Mouse (Mus musculus) neural tube, embryonic 12.5 days (tissue): ENCODE data around the gene Pcca. TPM values are rescaled to one million over a fixed set of nuclear protein-coding genes. Genes with fewer than 3 reads are reported as not detected.
A peak's percentile ranks its signal among the peaks of the same experiment; 100 is the strongest.

ENCODE experiments used
- ATAC-seq: fragments of 200-750 bp; cut with Nextera tagmentation; 2 replicates; pipeline ENCODE4 v1.8.0; 2017; ENCODE audit warnings: low read depth, mild to moderate bottlenecking, moderate TSS enrichment, moderate library complexity; ENCODE audit not compliant: low FRiP score
- H3K27ac ChIP-seq: fragments of 300-500 bp; sonication (generic); 2 replicates; pipeline ENCODE4 v1.5.1; 2016
- H3K27me3 ChIP-seq: fragments of 300-500 bp; sonication (generic); replicated peaks from 2 replicates; pipeline ENCODE4 v1.6.1; 2016; ENCODE audit warnings: mild to moderate bottlenecking
- H3K36me3 ChIP-seq: fragments of 300-500 bp; sonication (generic); 2 replicates; pipeline ENCODE4 v1.6.1; 2016; ENCODE audit warnings: mild to moderate bottlenecking
- H3K4me1 ChIP-seq: fragments of 300-500 bp; sonication (generic); 2 replicates; pipeline ENCODE4 v1.6.1; 2016
- H3K4me2 ChIP-seq: fragments of 300-500 bp; sonication (generic); replicated peaks from 2 replicates; pipeline ENCODE4 v1.6.1; 2016; ENCODE audit warnings: mild to moderate bottlenecking
- H3K4me3 ChIP-seq: fragments of 300-500 bp; sonication (generic); 2 replicates; pipeline ENCODE4 v1.5.1; 2016
- H3K9ac ChIP-seq: fragments of 300-500 bp; sonication (generic); 2 replicates; pipeline ENCODE4 v1.6.1; 2016; ENCODE audit warnings: mild to moderate bottlenecking
- H3K9me3 ChIP-seq: fragments of 300-500 bp; sonication (generic); 2 replicates; pipeline ENCODE4 v1.6.1; 2016; ENCODE audit warnings: mild to moderate bottlenecking
- WGBS: fragments of 180-500 bp; shearing (Covaris S2); methylation state at CpG from one replicate; pipeline ENCODE4 v1.1.7; 2016; 5-methylcytosine and 5-hydroxymethylcytosine counted together
- polyA plus RNA-seq: library from polyadenylated mRNA; unstranded; fragments of >200 nt; fragmentation: Nextera tagmentation; extraction: Ambion mirVana; gene quantifications from 2 replicates; pipeline ENCODE4 v1.2.1, GENCODE M21; 2016

Gene Pcca
- polyA plus RNA-seq, 1 experiment from 2014 or later, result 35.0 TPM

DNA sequence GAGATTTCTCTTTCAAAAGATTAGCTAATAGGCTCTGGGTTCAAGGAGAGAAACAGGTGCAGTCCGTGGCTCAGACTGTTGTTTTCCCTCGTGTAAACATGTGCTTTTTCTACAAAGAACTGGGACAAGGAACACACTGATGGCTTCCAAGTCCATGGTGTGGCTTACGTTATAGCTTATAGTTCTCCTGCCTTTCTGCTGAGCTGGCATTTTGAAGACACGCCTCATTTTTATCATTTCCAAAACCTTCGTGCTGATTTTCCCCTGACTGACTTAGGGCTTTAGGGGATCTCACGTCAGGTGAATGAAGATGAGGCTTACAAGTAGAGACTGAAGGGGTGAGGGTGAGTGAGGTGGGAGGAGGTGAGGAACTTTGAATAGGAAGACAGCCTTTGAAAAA, 338.5 kb downstream of the Pcca start:
- Histone ChIP-seq H3K9me3 (no peaks in the 10 kb centered on the region), H3K4me2 (no peak overlapping the region), H3K27me3 (0 out of 2 replicates have a peak, but pooled peaks cover 4% of the 10 kb centered on the region), H3K9ac (no peak overlapping the region), H3K4me1 (peaks cover 15% of the 10 kb centered on the region), H3K27ac (no peak overlapping the region), H3K4me3 (no peak overlapping the region), H3K36me3 (no peaks in the 10 kb centered on the region)
- 82% methylated on average over 6 of the region's 6 CpGs for WGBS
- ATAC-seq, result no peak

DNA sequence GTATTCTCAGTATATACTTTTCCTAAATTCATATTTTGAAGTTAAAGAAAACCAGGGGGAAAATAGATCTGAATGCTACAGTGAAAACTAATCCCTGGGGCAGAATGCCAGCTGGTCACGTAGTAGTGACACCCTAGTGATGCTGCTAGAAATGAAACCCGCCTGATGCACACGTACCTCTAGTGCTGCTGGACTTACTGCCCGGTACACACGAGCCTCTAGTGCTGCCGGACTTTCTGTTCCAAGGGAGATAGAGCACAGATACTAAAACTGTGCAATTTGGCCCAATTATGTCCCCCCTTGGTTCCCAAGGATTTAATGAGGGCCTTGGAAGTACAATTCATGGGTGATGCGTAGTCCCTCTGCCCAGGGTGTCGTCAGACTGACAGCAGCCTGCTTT, 340.9 kb downstream of the Pcca start:
- Histone ChIP-seq H3K27ac (no peak overlapping the region), H3K27me3 (peaks cover 4% of the 10 kb centered on the region; the same call in 1 of the 2 replicates), H3K36me3 (no peaks in the 10 kb centered on the region), H3K4me3 (no peak overlapping the region), H3K4me1 (peaks cover 15% of the 10 kb centered on the region), H3K9me3 (no peaks in the 10 kb centered on the region), H3K9ac (no peak overlapping the region), H3K4me2 (no peak overlapping the region)
- 46% methylated on average over 8 of the region's 8 CpGs for WGBS
- no peak for ATAC-seq

DNA sequence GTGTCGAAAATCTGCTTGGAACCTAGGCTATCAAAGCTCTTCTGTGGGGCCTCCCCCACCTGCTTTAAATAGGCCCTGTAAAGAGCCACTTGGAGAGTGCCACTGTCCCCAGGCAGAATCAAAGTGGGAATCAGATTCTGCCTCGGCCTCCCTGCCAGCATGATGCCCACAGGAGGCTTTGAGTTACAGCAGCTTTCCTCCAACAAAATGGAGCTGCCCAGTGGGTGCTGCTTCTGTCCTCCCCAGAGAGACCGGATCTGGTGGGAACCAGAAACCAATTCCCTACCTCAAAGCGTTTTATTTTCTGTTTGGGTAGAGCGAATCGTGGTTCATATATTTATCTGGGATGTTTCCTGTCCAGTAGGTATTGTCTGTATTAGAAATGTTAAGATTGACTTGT, 341.5 kb downstream of the Pcca start:
- peak; percentile 18; the same call in 1 of the 2 replicates for ATAC-seq
- Histone ChIP-seq H3K9me3 (no peaks in the 10 kb centered on the region), H3K4me2 (no peak overlapping the region), H3K9ac (no peak overlapping the region), H3K4me1 (peaks cover 15% of the 10 kb centered on the region), H3K27me3 (peaks cover 4% of the 10 kb centered on the region; the same call in 1 of the 2 replicates), H3K27ac (no peak overlapping the region), H3K36me3 (no peaks in the 10 kb centered on the region), H3K4me3 (no peak overlapping the region)
- 36% methylated on average over 6 of the region's 6 CpGs for WGBS

DNA sequence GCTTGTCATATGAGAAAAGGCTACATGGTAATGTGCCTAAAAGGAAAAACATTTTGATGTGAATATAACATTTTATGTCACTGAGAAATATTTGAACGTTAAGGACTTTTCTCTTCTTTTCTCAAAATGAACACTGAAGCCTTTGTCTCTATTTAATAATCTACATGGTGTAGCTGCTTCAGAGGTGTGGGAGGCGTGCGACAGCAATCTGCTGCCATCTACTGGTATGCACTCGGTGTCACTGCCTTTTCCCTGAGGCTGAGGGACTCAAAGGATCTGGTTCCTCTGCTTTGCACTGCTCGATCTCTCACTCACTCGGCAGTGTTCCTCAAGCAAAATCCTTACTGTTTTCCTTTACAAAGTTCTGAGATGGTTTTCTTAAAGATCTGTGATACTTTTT, 342.0 kb downstream of the Pcca start:
- no peak overlapping the region for H3K9ac ChIP-seq
- under 1% methylated on average over 6 of the region's 6 CpGs for WGBS
- H3K27ac ChIP-seq, result no peak overlapping the region
- peaks cover 15% of the 10 kb centered on the region for H3K4me1 ChIP-seq
- H3K36me3 ChIP-seq, result no peaks in the 10 kb centered on the region
- ATAC-seq, result peak; percentile 87
- no peaks in the 10 kb centered on the region for H3K9me3 ChIP-seq
- no peak overlapping the region for H3K4me2 ChIP-seq
- no peak overlapping the region for H3K4me3 ChIP-seq
- peaks cover 4% of the 10 kb centered on the region; the same call in 1 of the 2 replicates for H3K27me3 ChIP-seq

DNA sequence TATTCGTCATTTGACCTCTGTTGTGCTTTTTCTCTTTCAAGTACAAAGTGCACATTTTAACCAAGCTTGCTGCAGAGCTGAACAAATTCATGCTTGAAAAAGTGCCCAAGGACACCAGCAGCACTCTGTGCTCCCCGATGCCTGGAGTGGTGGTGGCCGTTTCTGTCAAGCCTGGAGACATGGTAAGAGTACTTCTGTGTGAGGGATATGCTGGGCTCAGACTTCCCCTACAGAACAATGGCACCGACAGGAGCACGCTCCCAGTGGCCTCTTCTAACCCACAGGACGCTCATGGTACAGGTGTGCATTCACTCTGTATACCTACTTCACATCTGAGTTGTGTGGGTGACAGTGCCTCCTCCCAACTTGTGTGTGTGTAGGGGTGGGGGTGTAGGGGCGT, 342.6 kb downstream of the Pcca start:
- peaks cover 19% of the 10 kb centered on the region for H3K4me1 ChIP-seq
- H3K27ac ChIP-seq, result no peak overlapping the region
- no peaks in the 10 kb centered on the region for H3K9me3 ChIP-seq
- H3K9ac ChIP-seq, result no peak overlapping the region
- ATAC-seq, result no peak
- no peak overlapping the region for H3K4me3 ChIP-seq
- H3K36me3 ChIP-seq, result no peaks in the 10 kb centered on the region
- H3K27me3 ChIP-seq, result peaks cover 4% of the 10 kb centered on the region; the same call in 1 of the 2 replicates
- whole genome bisulfite sequencing, result 70% methylated on average over 7 of the region's 7 CpGs
- H3K4me2 ChIP-seq, result no peak overlapping the region

DNA sequence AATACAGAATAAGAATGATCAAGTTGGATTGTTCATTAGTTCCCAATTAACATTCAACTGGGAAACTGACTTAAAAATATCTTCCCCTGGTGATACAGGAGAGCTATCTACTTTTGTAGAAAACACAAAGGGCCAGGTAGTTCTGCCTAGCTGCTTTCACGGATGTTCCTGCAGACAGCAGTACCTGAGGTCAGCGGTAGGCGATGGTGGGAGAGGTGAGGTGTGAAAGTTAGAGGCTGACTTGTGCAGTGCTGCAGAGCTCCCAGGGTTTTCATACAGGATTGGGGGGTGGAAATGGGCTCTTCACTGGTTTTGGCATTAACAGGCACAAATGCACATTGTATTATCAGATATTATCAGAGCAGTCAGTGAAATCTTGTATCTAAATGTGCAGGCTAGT, 343.7 kb downstream of the Pcca start:
- Histone ChIP-seq H3K9ac (no peak overlapping the region), H3K9me3 (no peaks in the 10 kb centered on the region), H3K4me3 (no peak overlapping the region), H3K27me3 (peaks cover 4% of the 10 kb centered on the region; the same call in 1 of the 2 replicates), H3K27ac (no peak overlapping the region), H3K4me1 (peaks cover 23% of the 10 kb centered on the region), H3K36me3 (no peaks in the 10 kb centered on the region), H3K4me2 (no peak overlapping the region)
- no peak for ATAC-seq
- WGBS, result 87% methylated on average over 3 of the region's 3 CpGs

DNA sequence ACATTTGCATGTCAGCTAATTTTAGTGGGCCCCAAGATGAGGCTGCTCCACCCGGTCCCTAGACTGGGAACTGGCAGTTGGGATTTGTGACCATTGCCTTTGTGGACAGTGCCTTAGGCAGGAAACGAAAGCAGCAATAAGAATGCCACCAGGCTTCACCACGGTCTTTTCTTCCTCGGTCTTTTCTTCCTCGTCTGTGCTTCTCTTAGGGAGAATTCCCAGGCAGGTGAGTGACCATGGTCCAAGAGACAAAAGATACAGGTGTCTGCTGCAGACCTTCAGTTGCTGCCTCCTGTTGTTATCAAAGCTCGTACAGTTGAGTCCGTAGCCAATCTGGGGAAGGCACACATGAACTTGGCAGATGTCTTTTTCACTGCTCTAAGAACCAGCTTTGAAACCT, 346.2 kb downstream of the Pcca start:
- peaks cover 34% of the 10 kb centered on the region for H3K4me1 ChIP-seq
- no peak overlapping the region for H3K9ac ChIP-seq
- H3K27me3 ChIP-seq, result peaks cover 4% of the 10 kb centered on the region; the same call in 1 of the 2 replicates
- no peak for ATAC-seq
- 53% methylated on average over 7 of the region's 7 CpGs for WGBS
- H3K4me2 ChIP-seq, result no peak overlapping the region
- H3K27ac ChIP-seq, result no peak overlapping the region
- no peaks in the 10 kb centered on the region for H3K9me3 ChIP-seq
- no peak overlapping the region for H3K4me3 ChIP-seq
- H3K36me3 ChIP-seq, result no peaks in the 10 kb centered on the region

DNA sequence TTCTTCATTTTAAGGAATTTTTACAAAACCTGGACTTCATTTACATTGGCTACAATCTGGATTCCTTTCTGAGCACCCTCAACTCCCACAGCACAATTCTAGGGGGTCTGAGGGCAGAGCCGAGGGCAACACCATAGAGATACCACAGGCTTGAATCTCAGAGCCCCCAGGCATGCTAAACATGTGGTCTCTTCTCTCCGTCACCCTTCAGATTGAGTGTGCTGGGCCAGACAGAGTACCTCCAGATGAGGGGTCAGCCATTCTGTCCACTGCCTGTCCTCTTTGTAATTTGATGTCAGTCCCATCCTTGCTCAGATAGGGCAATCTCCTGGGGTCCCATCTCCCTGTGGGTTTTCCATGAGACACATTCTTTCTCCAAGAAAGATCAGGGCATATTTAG, 347.6 kb downstream of the Pcca start:
- no peak overlapping the region for H3K9ac ChIP-seq
- peak; percentile 4; the same call in 1 of the 2 replicates for ATAC-seq
- H3K27me3 ChIP-seq, result peaks cover 4% of the 10 kb centered on the region; the same call in 1 of the 2 replicates
- WGBS, result 64% methylated on average over 2 of the region's 2 CpGs
- H3K4me1 ChIP-seq, result peaks cover 28% of the 10 kb centered on the region
- no peak overlapping the region for H3K4me2 ChIP-seq
- H3K4me3 ChIP-seq, result no peak overlapping the region
- no peaks in the 10 kb centered on the region for H3K9me3 ChIP-seq
- H3K36me3 ChIP-seq, result no peaks in the 10 kb centered on the region
- H3K27ac ChIP-seq, result no peak overlapping the region

DNA sequence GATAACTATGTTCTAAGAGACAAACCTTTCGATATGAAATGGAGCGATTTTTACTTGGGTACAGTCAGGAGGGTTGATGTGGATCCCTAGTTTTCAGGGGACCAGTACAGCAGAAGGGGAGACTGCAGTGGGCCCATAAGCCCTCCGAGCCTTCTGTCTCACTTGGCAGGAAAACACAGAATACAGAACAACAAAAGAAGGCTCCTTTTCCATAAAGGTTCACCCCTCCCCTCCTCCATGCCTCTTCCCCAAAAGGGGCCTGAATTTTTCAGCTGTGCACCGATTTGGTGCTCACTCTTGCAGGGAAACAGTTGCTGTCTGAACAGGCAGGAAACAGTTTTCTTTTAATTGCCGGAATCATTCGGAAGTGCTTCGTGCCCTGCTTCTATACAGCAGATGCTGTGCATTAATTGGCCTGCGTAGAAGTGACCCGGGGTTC, 348.1 kb downstream of the Pcca start:
- no peaks in the 10 kb centered on the region; the same call in 1 of the 2 replicates for H3K27me3 ChIP-seq
- no peaks in the 10 kb centered on the region for H3K36me3 ChIP-seq
- ATAC-seq, result peak; percentile 35; the same call in 1 of the 2 replicates
- 45% methylated on average over 9 of the region's 9 CpGs for WGBS
- no peak overlapping the region for H3K9ac ChIP-seq
- H3K27ac ChIP-seq, result no peak overlapping the region; the same call in 1 of the 2 replicates
- no peak overlapping the region for H3K4me3 ChIP-seq
- no peak overlapping the region for H3K4me2 ChIP-seq
- no peaks in the 10 kb centered on the region for H3K9me3 ChIP-seq
- peaks cover 28% of the 10 kb centered on the region for H3K4me1 ChIP-seq

DNA sequence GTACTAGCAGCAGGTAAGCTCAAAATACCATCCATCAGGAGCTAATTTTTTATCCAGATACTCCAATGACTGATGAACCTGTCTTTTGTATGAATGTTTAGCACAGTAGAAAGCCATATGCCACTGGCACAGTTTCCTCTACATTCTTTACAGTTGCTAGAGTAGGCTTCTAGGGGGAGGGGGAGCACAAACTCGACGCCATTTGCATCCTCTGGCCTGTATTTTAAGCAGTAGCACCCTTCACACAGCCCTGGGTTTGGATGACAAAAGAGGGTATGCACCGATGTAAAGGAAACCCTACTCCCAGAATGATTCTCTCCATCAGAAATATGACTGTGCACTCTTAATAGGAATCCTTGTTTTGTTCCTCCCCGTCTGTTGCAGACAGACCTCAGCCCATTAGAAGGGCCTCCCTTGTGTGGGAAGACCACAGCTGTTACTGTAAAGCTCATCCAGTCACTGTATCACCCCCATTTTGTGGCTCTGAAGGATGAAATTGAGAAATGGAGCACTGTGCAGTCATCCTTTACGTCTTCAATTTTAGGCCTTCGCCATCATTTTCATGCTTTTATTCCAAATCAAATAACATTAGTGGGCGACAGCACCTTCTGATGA, 348.8 kb downstream of the Pcca start:
- Histone ChIP-seq H3K9ac (no peak overlapping the region), H3K27ac (no peak overlapping the region), H3K4me3 (no peak overlapping the region), H3K4me1 (peaks cover 28% of the 10 kb centered on the region), H3K27me3 (no peaks in the 10 kb centered on the region; the same call in 1 of the 2 replicates), H3K36me3 (no peaks in the 10 kb centered on the region), H3K4me2 (no peak overlapping the region), H3K9me3 (no peaks in the 10 kb centered on the region)
- WGBS, result 53% methylated on average over 7 of the region's 7 CpGs
- ATAC-seq, result peak; percentile 55

DNA sequence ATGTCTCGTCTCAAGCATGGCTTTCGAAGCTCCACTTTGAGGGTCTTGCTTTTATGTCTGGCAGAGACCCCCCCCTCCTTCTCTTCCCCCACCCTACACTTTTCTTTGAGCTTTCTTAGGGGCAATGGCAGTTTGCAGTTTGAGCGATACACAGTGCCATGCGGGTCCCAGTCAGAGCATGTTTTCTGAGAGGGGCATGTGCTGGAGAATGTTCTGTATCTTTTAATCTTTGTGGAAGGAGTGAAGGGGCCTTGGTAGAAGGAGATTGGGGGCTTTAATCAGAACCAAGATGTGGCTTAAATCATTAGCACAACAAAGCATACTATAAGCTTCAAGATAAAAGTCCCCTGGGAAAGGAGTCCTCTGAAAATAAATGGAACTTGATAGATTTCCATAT, 349.3 kb downstream of the Pcca start:
- H3K9ac ChIP-seq, result no peak overlapping the region
- no peak overlapping the region for H3K27ac ChIP-seq
- peaks cover 28% of the 10 kb centered on the region for H3K4me1 ChIP-seq
- no peaks in the 10 kb centered on the region for H3K36me3 ChIP-seq
- WGBS, result 57% methylated on average over 4 of the region's 4 CpGs
- H3K27me3 ChIP-seq, result no peaks in the 10 kb centered on the region; the same call in 1 of the 2 replicates
- no peak overlapping the region for H3K4me3 ChIP-seq
- H3K9me3 ChIP-seq, result no peaks in the 10 kb centered on the region
- no peak overlapping the region for H3K4me2 ChIP-seq
- peak; percentile 4; the same call in 1 of the 2 replicates for ATAC-seq

DNA sequence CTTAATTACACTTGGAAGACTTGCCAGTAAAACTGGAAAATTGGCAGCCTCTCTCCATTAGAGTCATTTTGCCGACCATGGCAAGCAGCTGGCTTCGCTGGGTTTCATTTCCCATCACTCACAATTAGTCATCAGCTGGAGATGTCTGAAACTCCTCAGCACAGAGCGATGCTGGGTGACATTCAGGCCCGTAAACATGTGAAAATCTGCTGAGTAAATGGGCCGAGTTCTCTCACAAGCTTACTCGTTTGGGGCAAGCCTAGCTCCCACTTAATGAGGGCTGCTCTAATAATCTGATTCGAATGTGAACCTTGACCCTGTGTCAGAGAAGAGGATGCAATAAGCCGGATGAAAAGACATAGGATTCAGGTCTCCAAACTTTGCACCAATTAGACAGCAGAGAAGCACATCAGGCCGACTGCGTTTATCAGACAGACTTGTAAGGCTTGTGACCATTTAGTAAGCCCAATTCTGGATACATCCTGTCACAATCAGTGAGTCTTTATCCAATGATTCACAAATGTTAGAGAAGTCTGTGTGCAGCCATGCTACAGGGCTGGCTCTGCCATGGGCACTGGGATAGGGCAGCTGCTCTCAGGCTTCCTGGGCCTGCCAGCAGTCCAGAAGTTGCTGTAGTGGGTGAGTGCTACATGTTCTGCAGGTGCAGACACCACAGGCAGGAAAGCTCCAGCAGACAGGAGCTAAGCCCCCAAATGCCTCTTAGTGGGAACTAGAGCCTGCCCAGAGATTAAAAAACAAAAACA, 349.9 kb downstream of the Pcca start:
- WGBS, result 54% methylated on average over 10 of the region's 10 CpGs
- Histone ChIP-seq H3K27me3 (no peaks in the 10 kb centered on the region), H3K4me2 (no peak overlapping the region), H3K4me1 (peaks cover 28% of the 10 kb centered on the region), H3K9me3 (no peaks in the 10 kb centered on the region), H3K27ac (no peak overlapping the region), H3K4me3 (no peak overlapping the region), H3K9ac (no peak overlapping the region), H3K36me3 (no peaks in the 10 kb centered on the region)
- ATAC-seq, result peak; percentile 38; the same call in 1 of the 2 replicates
